Comparison of ENCODE assay signal across 17 mouse cellular contexts in the genomic region with DNA sequence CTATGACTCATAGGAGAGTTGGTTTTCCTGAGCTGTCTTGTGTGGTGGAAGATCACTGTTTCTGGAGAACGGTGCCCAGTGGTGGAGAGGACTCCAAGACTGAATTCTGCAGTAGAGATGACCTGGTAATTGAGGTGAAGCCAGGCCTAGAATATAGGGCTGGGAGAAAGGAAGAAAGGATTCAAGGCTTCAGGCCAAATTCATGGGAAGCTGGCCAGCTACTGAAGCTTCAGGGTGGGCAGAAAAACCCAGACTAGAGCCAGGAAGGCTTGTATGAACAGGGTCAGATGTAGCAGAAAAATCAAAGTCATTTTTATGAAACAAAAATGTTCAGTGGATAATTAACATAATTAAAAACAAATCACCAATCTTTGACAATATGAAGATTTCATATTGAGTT.
"Had no signal": no experiment of that assay in that cellular context is flagged by ENCODE, and none has a peak within 500 bp of the region (broad histone marks: within the 10 kb centered on the region; RNA-seq: fewer than 3 reads in every experiment).

No protein-coding gene starts in this region.

- H3K4me1 ChIP-seq: midbrain, embryonic 10.5 days; midbrain, embryonic 12.5 days; neural tube, embryonic 13.5 days; neural tube, embryonic 15.5 days had no signal

- DNase-seq: lung, adult 18-20 months; lung, postnatal 10 days; lung, postnatal 4 days; midbrain, embryonic 14.5 days; retina, postnatal 1 day; right cerebral cortex, adult 18-20 months; right cerebral cortex, postnatal 25 days; right cerebral cortex, postnatal 4 days; spleen, adult 18-20 months; thymus, adult 18-20 months; thymus, postnatal 14 days; thymus, postnatal 36 days had no signal

- H3K4me3 ChIP-seq: midbrain, embryonic 10.5 days; midbrain, embryonic 12.5 days; myocyte; neural tube, embryonic 13.5 days; neural tube, embryonic 15.5 days had no signal

- H3K27me3 ChIP-seq: midbrain, embryonic 12.5 days; neural tube, embryonic 13.5 days; neural tube, embryonic 15.5 days had no signal

- H3K27ac ChIP-seq: midbrain, embryonic 10.5 days; midbrain, embryonic 12.5 days; neural tube, embryonic 13.5 days; neural tube, embryonic 15.5 days had no signal
